Mouse (Mus musculus): ENCODE results near the gene Echs1.

The Echs1 gene

GRCm38 (mm10) chr7:140062307-140062706 lies 54.0 kb downstream of the Echs1 start:
- no peak for DNase-seq (ENCODE audit: low read depth, low spot score)

GRCm38 (mm10) chr7:140061832-140062130 lies 54.5 kb downstream of the Echs1 start:
- DNase-seq (ENCODE audit: low read depth, low spot score) = no peak

- DNase-seq (ENCODE audit: low read depth, low spot score) = peak; percentile 29
Measured at GRCm38 (mm10) chr7:140060936-140061831, 55.1 kb downstream of the Echs1 start.

- DNase-seq (ENCODE audit: low read depth, low spot score) = no peak
Measured at GRCm38 (mm10) chr7:140059601-140060000, 56.7 kb downstream of the Echs1 start.

GRCm38 (mm10) chr7:140058528-140058927 lies 57.7 kb downstream of the Echs1 start:
- DNase-seq (ENCODE audit: low read depth, low spot score) = no peak

- DNase-seq (ENCODE audit: low read depth, low spot score) = peak; percentile 18
Measured at GRCm38 (mm10) chr7:140057413-140058407, 58.6 kb downstream of the Echs1 start.

All from brain, adult 2 months (tissue).